Mouse (Mus musculus) splenic B cell, adult 2 months (primary cell): ENCODE measurements around the gene Ccdc183.

Experiments
- DNase-seq: peaks from one replicate; pipeline ENCODE4 v3.0.0-alpha.2; 2011; ENCODE audit warnings: low read depth, low spot score
- H3K27me3 ChIP-seq: 2 replicates; pipeline ENCODE4 v1.6.1; 2012; ENCODE audit warnings: mild to moderate bottlenecking, low read length, moderate library complexity, mixed read lengths; ENCODE audit not compliant: control insufficient read depth, poor library complexity, insufficient read depth, severe bottlenecking
- H3K36me3 ChIP-seq: 2 replicates; pipeline ENCODE4 v1.6.1; 2012; ENCODE audit warnings: mild to moderate bottlenecking, low read length, moderate library complexity, mixed read lengths; ENCODE audit not compliant: control insufficient read depth, poor library complexity, insufficient read depth, severe bottlenecking

Gene Ccdc183

GRCm38 (mm10) chr2:25617578-25617977 lies at the start of gene Ccdc183:
TSS of gene Ccdc183 (minus strand) at chr2:25617678.
- H3K27me3 ChIP-seq: no peaks in the 10 kb centered on the region
- no peaks in the 10 kb centered on the region for H3K36me3 ChIP-seq
- no peak for DNase-seq

GRCm38 (mm10) chr2:25666516-25666915 lies 49.0 kb upstream of the Ccdc183 start:
- DNase-seq: no peak
- no peaks in the 10 kb centered on the region for H3K36me3 ChIP-seq
- H3K27me3 ChIP-seq: no peaks in the 10 kb centered on the region

- H3K27me3 ChIP-seq: no peaks in the 10 kb centered on the region
- no peaks in the 10 kb centered on the region for H3K36me3 ChIP-seq
- DNase-seq: no peak
Measured at GRCm38 (mm10) chr2:25664125-25664524, 46.6 kb upstream of the Ccdc183 start.

DNA sequence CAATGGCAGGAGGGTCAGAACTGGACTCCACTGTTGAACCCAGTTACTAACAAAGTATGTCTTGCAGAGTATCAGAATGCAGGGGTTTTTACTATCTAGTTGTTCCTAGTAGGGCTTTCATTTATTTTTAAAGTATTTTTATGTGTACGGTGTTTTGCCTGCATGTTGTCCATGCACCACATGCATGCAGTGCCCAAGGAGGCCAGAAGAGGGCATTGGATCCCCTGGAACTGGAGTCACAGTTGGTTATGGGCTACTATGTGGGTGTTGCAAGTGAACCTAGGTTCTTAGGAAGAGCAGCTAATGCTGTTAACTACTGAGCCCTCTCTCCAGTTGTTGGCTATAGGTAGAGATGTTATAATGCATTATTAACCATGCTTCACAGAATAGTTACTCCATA lies 46.0 kb upstream of the Ccdc183 start:
- Histone ChIP-seq H3K36me3 (no peaks in the 10 kb centered on the region), H3K27me3 (no peaks in the 10 kb centered on the region)
- peak; percentile 59 for DNase-seq

- no peak for DNase-seq
- no peaks in the 10 kb centered on the region for H3K36me3 ChIP-seq
Measured at GRCm38 (mm10) chr2:25661245-25661970, 43.9 kb upstream of the Ccdc183 start.

GRCm38 (mm10) chr2:25660279-25660678 lies 42.8 kb upstream of the Ccdc183 start:
- no peak for DNase-seq
- Histone ChIP-seq H3K27me3 (no peaks in the 10 kb centered on the region), H3K36me3 (no peaks in the 10 kb centered on the region)

More at GRCm38 (mm10) chr2:25661245-25661970, 43.9 kb upstream of the Ccdc183 start:
- no peaks in the 10 kb centered on the region for H3K27me3 ChIP-seq

DNA sequence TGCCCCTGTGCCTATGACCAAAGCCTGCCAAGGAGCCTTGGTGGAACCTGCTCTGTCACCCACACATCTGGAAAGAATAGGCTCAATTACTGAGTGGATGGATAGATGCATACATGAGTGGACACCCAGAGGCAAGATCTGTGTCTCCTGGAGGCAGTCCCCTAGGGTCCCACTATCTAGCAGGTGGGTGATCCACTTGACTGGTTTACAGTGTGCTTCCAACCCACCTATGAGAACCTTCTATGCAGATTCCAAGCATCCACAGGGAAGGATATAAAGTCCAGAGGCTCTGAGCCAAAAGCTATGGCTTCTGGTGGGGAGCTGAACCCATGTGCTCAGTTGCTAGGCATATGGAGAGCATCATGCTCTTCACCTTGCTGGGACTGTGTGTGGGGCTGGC lies 40.2 kb upstream of the Ccdc183 start, which contains the start of gene Lcn5:
Lcn5 (plus strand) TSS at position 301 of the 400 bp plus-strand sequence.
- no peaks in the 10 kb centered on the region for H3K36me3 ChIP-seq
- no peaks in the 10 kb centered on the region for H3K27me3 ChIP-seq
- no peak for DNase-seq

GRCm38 (mm10) chr2:25657246-25657645 lies 39.8 kb upstream of the Ccdc183 start:
- Histone ChIP-seq H3K36me3 (no peaks in the 10 kb centered on the region), H3K27me3 (no peaks in the 10 kb centered on the region)
- no peak for DNase-seq

- Histone ChIP-seq H3K27me3 (no peaks in the 10 kb centered on the region), H3K36me3 (no peaks in the 10 kb centered on the region)
- DNase-seq: no peak
Measured at GRCm38 (mm10) chr2:25656691-25657090, 39.2 kb upstream of the Ccdc183 start.

DNA sequence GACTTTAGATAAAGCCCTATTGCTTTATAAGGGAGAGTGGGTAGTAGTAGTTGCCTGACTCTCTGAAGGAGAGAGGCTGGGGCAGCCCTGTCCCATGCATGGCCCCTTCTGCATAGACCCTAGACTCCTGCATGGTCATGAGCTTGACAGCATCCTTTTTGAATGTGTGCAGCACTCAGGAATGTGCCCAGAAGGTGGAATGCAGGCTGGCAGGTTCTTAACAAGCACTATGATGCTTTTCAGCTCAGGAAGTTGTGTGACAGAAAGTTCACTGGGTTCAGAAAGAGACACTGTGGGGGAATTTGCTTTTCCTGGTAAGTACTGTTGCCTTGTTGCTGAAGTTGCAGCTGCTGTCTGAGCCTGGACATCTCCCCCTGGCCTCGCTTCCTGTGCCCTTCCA lies 37.0 kb upstream of the Ccdc183 start:
- DNase-seq: no peak
- no peaks in the 10 kb centered on the region for H3K27me3 ChIP-seq

DNA sequence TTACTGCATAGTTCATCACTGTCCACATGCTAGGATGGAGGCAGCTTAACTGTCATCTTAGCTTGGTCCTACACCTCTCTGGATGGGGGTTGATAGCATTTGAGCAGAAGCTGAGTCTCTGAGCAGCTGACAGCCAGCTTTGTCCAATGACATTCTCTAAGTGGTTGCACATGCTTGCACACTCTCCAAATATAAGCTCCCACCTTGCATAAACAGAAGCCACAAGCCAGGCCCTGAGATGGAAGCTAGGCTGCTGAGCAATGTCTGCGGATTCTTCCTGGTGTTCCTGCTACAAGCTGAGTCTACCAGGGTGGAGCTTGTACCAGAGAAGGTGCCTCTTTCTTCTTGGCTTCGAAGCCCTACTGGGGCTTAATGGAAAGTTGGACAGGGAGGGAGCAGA lies 35.4 kb upstream of the Ccdc183 start, which contains the start of gene Lcn8:
Lcn8 (plus strand) TSS at position 219 of the 400 bp plus-strand sequence.
- no peaks in the 10 kb centered on the region for H3K27me3 ChIP-seq
- DNase-seq: no peak
- no peaks in the 10 kb centered on the region for H3K36me3 ChIP-seq

More for the DNA sequence above, 37.0 kb upstream of the Ccdc183 start:
- no peaks in the 10 kb centered on the region for H3K36me3 ChIP-seq

DNA sequence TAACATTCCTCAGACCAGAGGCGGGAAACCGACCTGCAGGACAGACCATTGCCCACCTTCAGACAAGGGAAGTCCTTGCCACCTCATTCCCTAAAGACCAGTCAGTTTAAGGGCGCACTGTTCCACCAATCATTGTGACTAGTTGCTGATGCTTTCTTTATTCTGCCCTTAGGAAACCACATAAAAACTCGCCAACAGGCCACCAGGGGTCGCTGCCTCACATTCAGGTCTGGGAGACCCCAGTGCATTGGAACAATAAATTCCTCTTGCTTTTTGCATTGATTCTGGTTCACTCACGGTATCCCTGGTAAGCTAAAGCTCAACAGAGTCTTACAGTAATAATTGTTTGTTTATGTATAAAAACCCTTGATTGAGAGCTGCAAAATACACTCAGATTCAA lies 22.4 kb upstream of the Ccdc183 start:
- no peaks in the 10 kb centered on the region for H3K36me3 ChIP-seq
- no peaks in the 10 kb centered on the region; the same call in 1 of the 2 replicates for H3K27me3 ChIP-seq
- DNase-seq: peak; percentile 51

DNA sequence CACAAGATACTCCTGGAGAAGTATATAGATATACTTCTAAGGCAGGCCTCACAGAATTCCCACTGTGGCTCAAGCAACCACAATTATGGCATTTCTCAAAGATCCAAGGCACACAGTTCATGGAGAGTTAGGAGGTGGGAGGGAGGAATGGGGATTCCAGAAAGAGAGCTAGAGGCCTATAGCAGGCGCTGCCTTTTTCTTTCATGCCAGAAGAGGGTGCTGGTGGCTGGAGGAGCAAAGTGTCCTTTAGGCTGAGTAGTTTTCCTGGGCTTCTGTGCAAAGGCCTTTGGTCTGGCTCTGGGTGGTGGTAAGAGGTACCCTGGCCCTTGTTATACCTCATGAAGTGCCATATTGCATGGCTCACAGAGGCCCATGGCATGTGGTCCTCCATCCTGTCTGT lies 16.6 kb upstream of the Ccdc183 start:
- no peak for DNase-seq

GRCm38 (mm10) chr2:25633616-25634015 lies 16.1 kb upstream of the Ccdc183 start:
- DNase-seq: no peak
- H3K36me3 ChIP-seq: no peaks in the 10 kb centered on the region
- no peaks in the 10 kb centered on the region for H3K27me3 ChIP-seq

More for the DNA sequence above, 16.6 kb upstream of the Ccdc183 start:
- Histone ChIP-seq H3K36me3 (no peaks in the 10 kb centered on the region), H3K27me3 (no peaks in the 10 kb centered on the region)

DNA sequence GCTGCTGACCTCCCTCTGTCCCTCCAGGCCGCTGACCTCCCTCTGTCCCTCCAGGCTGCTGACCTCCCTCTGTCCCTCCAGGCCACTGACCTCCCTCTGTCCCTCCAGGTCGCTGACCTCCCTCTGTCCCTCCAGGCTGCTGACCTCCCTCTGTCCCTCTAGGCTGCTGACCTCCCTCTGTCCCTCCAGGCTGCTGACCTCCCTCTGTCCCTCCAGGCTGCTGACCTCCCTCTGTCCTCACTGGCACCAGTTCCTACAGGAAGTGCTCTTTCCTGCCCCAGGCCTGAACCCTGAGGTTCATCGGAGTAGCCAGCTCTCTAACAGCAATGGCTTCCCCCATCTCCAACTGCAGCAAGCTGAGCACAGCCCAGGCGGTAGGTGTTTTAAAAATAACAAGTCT lies 11.3 kb upstream of the Ccdc183 start:
- H3K36me3 ChIP-seq: no peaks in the 10 kb centered on the region
- no peaks in the 10 kb centered on the region for H3K27me3 ChIP-seq

GRCm38 (mm10) chr2:25627811-25628210 lies 10.3 kb upstream of the Ccdc183 start, which contains the start of gene Fcna:
TSS of gene Fcna (minus strand) at chr2:25628030.
- H3K36me3 ChIP-seq: no peaks in the 10 kb centered on the region
- no peaks in the 10 kb centered on the region for H3K27me3 ChIP-seq
- DNase-seq: no peak

More for the DNA sequence above, 11.3 kb upstream of the Ccdc183 start:
- no peak for DNase-seq
